Mouse (Mus musculus) liver, embryonic 11.5 days (tissue): ENCODE measurements around the gene Lrrn1. TPM values are rescaled to one million over a fixed set of nuclear protein-coding genes. Genes with fewer than 3 reads are reported as not detected.
A peak's percentile ranks its signal among the peaks of the same experiment; 100 is the strongest.

Experiments used
- ATAC-seq: fragments of 200-750 bp; cut with Nextera tagmentation; replicated peaks from 2 replicates; pipeline ENCODE4 v1.8.0; 2017; ENCODE audit warnings: moderate number of reproducible peaks, mild to moderate bottlenecking, moderate TSS enrichment, moderate library complexity; ENCODE audit not compliant: low FRiP score
- DNase-seq: peaks from one replicate; pipeline ENCODE4 v3.0.0-alpha.2; 2017; ENCODE audit warnings: low spot score
- H3K27ac ChIP-seq: fragments of 300-500 bp; sonication (generic); 2 replicates; pipeline ENCODE4 v1.5.1; 2014; ENCODE audit warnings: mild to moderate bottlenecking, low read depth, low read length, control low read depth
- H3K27me3 ChIP-seq: fragments of 300-500 bp; sonication (generic); replicated peaks from 2 replicates; pipeline ENCODE4 v1.6.1; 2014; ENCODE audit warnings: low read length, mixed read lengths; ENCODE audit not compliant: control insufficient read depth, insufficient read depth
- H3K36me3 ChIP-seq: fragments of 300-500 bp; sonication (generic); 2 replicates; pipeline ENCODE4 v1.6.1; 2014; ENCODE audit warnings: mild to moderate bottlenecking, low read length, moderate library complexity, mixed read lengths; ENCODE audit not compliant: control insufficient read depth, insufficient read depth
- H3K4me1 ChIP-seq: fragments of 300-500 bp; sonication (generic); replicated peaks from 2 replicates; pipeline ENCODE4 v1.6.1; 2014; ENCODE audit warnings: low read length, mixed read lengths; ENCODE audit not compliant: control insufficient read depth, insufficient read depth
- H3K4me2 ChIP-seq: fragments of 300-500 bp; sonication (generic); 2 replicates; pipeline ENCODE4 v1.6.1; 2014; ENCODE audit warnings: mild to moderate bottlenecking, control low read depth, moderate library complexity
- H3K4me3 ChIP-seq: fragments of 300-500 bp; sonication (generic); 2 replicates; pipeline ENCODE4 v1.5.1; 2014; ENCODE audit warnings: low read depth, low read length, control low read depth
- H3K9ac ChIP-seq: fragments of 300-500 bp; sonication (generic); 2 replicates; pipeline ENCODE4 v1.6.1; 2014; ENCODE audit warnings: low read depth, low read length, control low read depth
- H3K9me3 ChIP-seq: fragments of 300-500 bp; sonication (generic); 2 replicates; pipeline ENCODE4 v1.6.1; 2016; ENCODE audit warnings: low read length, inconsistent platforms, mixed read lengths; ENCODE audit not compliant: control insufficient read depth
- WGBS: fragments of 180-500 bp; shearing (Covaris S2); extraction: QIAGEN DNeasy Blood & Tissue Kit; methylation state at CpG from one replicate; pipeline ENCODE4 v1.1.7; 2014; 5-methylcytosine and 5-hydroxymethylcytosine counted together
- polyA plus RNA-seq: library from polyadenylated mRNA; unstranded; fragments of >200 nt; fragmentation: Nextera tagmentation; extraction: Ambion mirVana; gene quantifications from 2 replicates; pipeline ENCODE4 v1.2.1, GENCODE M21; 2014

Lrrn1 gene
- 5.0 and 6.0 TPM in 2 replicates for polyA plus RNA-seq

GRCm38 (mm10) chr6:107528877-107529864 lies at the start of gene Lrrn1:
TSS of gene Lrrn1 (plus strand) at chr6:107529768.
- H3K27ac ChIP-seq, result no peak within 1 kb of the TSS
- WGBS, result 7% methylated on average over 33 of the region's 43 CpGs
- H3K9me3 ChIP-seq, result no peaks in the 10 kb centered on the region
- peak within 1 kb of the TSS; percentile 53 for H3K4me3 ChIP-seq
- H3K4me1 ChIP-seq, result no peaks in the 10 kb centered on the region
- peaks cover 35% of the 10 kb centered on the region for H3K27me3 ChIP-seq
- ATAC-seq (peak; percentile 68), DNase-seq (peak; percentile 32)
- no peaks in the 10 kb centered on the region for H3K36me3 ChIP-seq
- peak within 1 kb of the TSS; percentile 82 for H3K4me2 ChIP-seq
- no peak within 1 kb of the TSS for H3K9ac ChIP-seq

GRCm38 (mm10) chr6:107494491-107494890 lies 35.1 kb upstream of the Lrrn1 start:
- Histone ChIP-seq H3K4me1 (no peaks in the 10 kb centered on the region), H3K9ac (no peak overlapping the region), H3K27me3 (no peaks in the 10 kb centered on the region), H3K4me2 (no peak overlapping the region), H3K27ac (no peak overlapping the region), H3K4me3 (no peak overlapping the region), H3K36me3 (no peaks in the 10 kb centered on the region), H3K9me3 (no peaks in the 10 kb centered on the region)
- ATAC-seq (no peak), DNase-seq (no peak)
- 21% methylated on average over 1 of the region's 1 CpGs for WGBS

- Histone ChIP-seq H3K27ac (no peak overlapping the region), H3K9me3 (no peaks in the 10 kb centered on the region), H3K4me2 (no peak overlapping the region), H3K36me3 (no peaks in the 10 kb centered on the region), H3K9ac (no peak overlapping the region), H3K4me1 (no peaks in the 10 kb centered on the region), H3K4me3 (no peak overlapping the region), H3K27me3 (no peaks in the 10 kb centered on the region)
- ATAC-seq (no peak), DNase-seq (no peak)
- 81% methylated on average over 1 of the region's 1 CpGs for WGBS
Observed at GRCm38 (mm10) chr6:107495830-107496229, 33.7 kb upstream of the Lrrn1 start.

GRCm38 (mm10) chr6:107513716-107514115 lies 15.9 kb upstream of the Lrrn1 start:
- H3K9me3 ChIP-seq, result no peaks in the 10 kb centered on the region
- H3K4me1 ChIP-seq, result no peaks in the 10 kb centered on the region
- no peak overlapping the region for H3K9ac ChIP-seq
- WGBS, result 75% methylated on average over 4 of the region's 4 CpGs
- H3K36me3 ChIP-seq, result no peaks in the 10 kb centered on the region
- no peak overlapping the region for H3K4me3 ChIP-seq
- H3K27me3 ChIP-seq, result no peaks in the 10 kb centered on the region
- no peak overlapping the region for H3K4me2 ChIP-seq
- ATAC-seq (no peak), DNase-seq (no peak)
- no peak overlapping the region for H3K27ac ChIP-seq

GRCm38 (mm10) chr6:107523953-107524352 lies 5.6 kb upstream of the Lrrn1 start:
- H3K36me3 ChIP-seq, result no peaks in the 10 kb centered on the region
- H3K9ac ChIP-seq, result no peak overlapping the region
- H3K27ac ChIP-seq, result no peak overlapping the region
- no peaks in the 10 kb centered on the region for H3K9me3 ChIP-seq
- no peak overlapping the region for H3K4me3 ChIP-seq
- WGBS, result 85% methylated on average over 2 of the region's 2 CpGs
- no peaks in the 10 kb centered on the region for H3K4me1 ChIP-seq
- H3K4me2 ChIP-seq, result no peak overlapping the region
- H3K27me3 ChIP-seq, result peaks cover 1% of the 10 kb centered on the region; the same call in 1 of the 2 replicates
- no peak for DNase-seq
- ATAC-seq, result no peak

- H3K9me3 ChIP-seq, result no peaks in the 10 kb centered on the region
- 2% methylated on average over 27 of the region's 34 CpGs for WGBS
- no peak overlapping the region for H3K27ac ChIP-seq
- ATAC-seq (0 out of 2 replicates have a peak, but pooled peaks have one; percentile 56), DNase-seq (peak; percentile 40)
- peaks cover 35% of the 10 kb centered on the region for H3K27me3 ChIP-seq
- H3K9ac ChIP-seq, result no peak overlapping the region
- peak overlapping the region; percentile 53 for H3K4me3 ChIP-seq
- H3K4me2 ChIP-seq, result peak overlapping the region; percentile 82
- no peaks in the 10 kb centered on the region for H3K36me3 ChIP-seq
- no peaks in the 10 kb centered on the region for H3K4me1 ChIP-seq
Observed at GRCm38 (mm10) chr6:107529911-107530431, 403 bp downstream of the Lrrn1 start.

- H3K4me1 ChIP-seq, result no peaks in the 10 kb centered on the region
- H3K36me3 ChIP-seq, result no peaks in the 10 kb centered on the region
- H3K4me2 ChIP-seq, result peak overlapping the region; percentile 82
- peak overlapping the region; percentile 53; the same call in 1 of the 2 replicates for H3K4me3 ChIP-seq
- WGBS, result 3% methylated on average over 15 of the region's 15 CpGs
- DNase-seq (no peak), ATAC-seq (no peak)
- H3K27ac ChIP-seq, result no peak overlapping the region
- H3K9me3 ChIP-seq, result no peaks in the 10 kb centered on the region
- no peak overlapping the region for H3K9ac ChIP-seq
- H3K27me3 ChIP-seq, result peaks cover 35% of the 10 kb centered on the region
Observed at GRCm38 (mm10) chr6:107530621-107531285, 1.2 kb downstream of the Lrrn1 start.

GRCm38 (mm10) chr6:107531526-107532080 lies 2.0 kb downstream of the Lrrn1 start:
- Histone ChIP-seq H3K27ac (no peak overlapping the region), H3K36me3 (no peaks in the 10 kb centered on the region), H3K27me3 (peaks cover 35% of the 10 kb centered on the region), H3K9me3 (no peaks in the 10 kb centered on the region), H3K4me3 (no peak overlapping the region), H3K9ac (no peak overlapping the region), H3K4me2 (no peak overlapping the region), H3K4me1 (no peaks in the 10 kb centered on the region)
- DNase-seq (no peak), ATAC-seq (no peak)
- 55% methylated on average over 8 of the region's 8 CpGs for WGBS
